Mouse (Mus musculus): ENCODE data around the gene Gm17657.

- TF ChIP-seq HCFC1 (IDR thresholded peaks at IDR 0.05; ENCODE audit: borderline replicate concordance, insufficient read depth, low read length) (no peak), ZNF384 (IDR thresholded peaks at IDR 0.05; ENCODE audit: low read depth, low read length) (no peak), ZC3H11A (IDR thresholded peaks at IDR 0.05; ENCODE audit: borderline replicate concordance, low read depth, low read length) (no peak), MAFK (IDR thresholded peaks at IDR 0.05; ENCODE audit: insufficient read depth, low read depth, low read length) (no peak)
These were observed 20.4 kb upstream of the Gm17657 start for GRCm38 (mm10) chr17:29569831-29570230.
